Mouse (Mus musculus) cerebellum, adult 9-10 months (tissue): Measurements from ENCODE around the gene Topaz1.
"Not testable (repeated sequence)": the region's sequence is repeated elsewhere in the genome, so short reads cannot be mapped to it uniquely, and the experiment has no call there.

Experiments used
- DNase-seq: peaks from one replicate; pipeline ENCODE4 v3.0.0; 2022

Topaz1 gene

DNA sequence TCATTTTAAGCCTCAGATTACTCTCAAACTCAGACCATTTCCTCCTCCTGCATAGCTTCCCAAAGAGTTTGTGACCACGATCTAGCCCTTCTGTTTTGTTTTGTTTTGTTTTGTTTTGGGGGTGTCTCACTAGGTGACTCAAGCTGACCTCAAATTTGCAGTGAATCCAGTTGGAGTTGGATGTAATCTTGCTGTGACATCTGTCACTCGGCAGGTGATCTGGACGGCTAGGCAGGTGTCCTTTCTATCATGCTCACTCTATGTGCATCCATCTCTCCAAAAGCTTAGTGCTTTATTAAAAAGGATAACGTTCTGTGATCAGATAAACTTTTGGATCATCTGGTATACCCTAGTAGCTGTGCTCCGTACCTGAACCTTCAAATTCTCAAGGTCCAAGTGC, 65.2 kb downstream of the Topaz1 start:
- DNase-seq, result peak; percentile 66

DNA sequence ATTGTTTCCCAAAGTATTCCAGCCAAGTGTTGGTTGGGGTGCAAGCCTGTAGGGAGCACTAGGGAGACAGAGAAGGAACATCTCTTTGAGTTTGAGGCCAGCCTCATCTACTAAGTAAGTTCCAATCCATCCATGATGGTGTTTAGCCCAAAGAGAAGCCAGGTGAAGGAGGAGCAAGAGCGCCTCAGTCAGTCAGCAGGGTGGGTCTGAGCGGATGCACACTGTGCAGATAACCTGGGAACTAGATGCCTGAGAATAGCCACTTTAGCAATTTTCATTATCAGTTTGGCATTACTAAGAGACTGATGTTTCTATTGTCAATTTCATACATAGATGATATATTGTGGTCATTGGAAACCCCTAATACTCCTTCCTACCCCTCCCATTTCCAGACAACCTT, 67.6 kb downstream of the Topaz1 start:
- no peak for DNase-seq

DNA sequence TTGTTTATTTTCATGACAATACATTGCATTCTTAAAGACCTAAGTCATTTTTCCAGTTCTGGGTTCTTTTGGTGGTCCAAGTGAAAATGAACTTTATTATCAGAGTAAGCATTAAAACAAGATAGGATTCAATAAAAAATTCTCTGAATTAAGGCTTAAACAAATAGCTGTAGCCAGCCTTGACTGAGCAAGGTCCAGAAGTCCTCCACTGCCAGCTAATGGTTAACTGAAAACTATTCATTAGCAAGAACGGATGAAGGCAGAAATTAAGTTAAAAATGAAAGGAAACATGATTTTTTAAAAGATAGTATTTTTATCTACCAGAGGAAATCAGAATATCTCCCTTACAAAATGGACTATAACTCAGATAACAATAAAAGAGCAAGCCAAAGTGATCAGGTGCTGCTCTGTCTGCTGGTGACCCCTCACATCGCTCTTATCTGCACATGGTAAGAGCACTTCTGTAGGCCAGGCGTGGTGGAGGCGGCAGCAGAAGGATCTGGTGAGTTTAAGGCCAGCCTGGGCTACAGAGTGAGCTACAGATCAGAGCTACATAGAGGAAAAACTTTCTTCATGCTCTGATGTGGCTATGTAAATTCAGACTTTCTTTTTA, 68.2 kb downstream of the Topaz1 start:
- no peak for DNase-seq

DNA sequence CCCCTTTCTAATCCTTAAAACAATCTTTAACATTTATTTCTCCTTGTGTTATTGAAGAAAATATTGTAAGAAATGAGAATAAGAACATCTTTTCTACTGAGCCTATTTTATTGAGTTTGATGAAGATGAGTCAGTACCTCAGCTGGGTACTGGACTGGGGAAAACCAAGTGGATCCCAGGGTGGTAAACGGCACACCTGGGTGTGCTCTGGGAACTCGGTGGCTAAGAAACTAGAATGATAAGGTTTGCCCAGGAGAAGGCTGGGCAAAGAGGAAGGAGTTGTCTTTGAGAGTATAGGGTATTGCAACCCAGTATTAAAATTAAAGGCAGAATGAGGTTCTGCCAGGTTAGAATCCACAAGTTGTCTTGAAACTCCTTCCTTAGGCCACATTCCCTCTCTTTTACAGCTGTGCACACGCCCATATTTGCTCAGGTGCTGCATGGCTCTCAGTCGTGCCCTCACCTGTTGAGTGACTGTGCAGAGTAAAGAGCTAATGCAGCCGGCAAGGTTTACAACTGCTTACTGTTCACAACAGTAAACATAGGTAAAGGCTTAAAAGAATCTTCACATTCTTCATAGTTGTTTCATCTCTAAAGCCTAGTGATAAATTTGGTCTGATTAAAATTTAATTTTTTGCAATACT, 76.3 kb downstream of the Topaz1 start:
- DNase-seq, result no peak

DNA sequence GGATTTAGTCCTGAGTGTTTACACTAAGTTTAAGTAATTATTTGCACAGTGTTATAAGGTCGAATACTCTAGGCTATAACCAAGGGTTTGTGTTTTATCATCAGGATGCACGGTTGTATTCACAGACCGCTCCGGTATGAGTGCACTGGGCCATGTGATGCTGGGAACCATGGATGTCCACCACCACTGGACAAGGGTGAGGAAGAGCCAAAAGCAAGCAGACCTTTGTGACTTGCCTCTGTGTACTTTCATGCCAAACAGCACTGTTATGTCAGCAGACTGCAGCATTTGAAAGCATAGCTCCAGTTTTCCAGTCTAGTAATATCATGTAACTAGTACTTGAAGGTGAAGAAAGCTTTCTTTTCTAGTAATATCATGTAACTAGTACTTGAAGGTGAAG, 79.6 kb downstream of the Topaz1 start:
- no peak for DNase-seq

DNA sequence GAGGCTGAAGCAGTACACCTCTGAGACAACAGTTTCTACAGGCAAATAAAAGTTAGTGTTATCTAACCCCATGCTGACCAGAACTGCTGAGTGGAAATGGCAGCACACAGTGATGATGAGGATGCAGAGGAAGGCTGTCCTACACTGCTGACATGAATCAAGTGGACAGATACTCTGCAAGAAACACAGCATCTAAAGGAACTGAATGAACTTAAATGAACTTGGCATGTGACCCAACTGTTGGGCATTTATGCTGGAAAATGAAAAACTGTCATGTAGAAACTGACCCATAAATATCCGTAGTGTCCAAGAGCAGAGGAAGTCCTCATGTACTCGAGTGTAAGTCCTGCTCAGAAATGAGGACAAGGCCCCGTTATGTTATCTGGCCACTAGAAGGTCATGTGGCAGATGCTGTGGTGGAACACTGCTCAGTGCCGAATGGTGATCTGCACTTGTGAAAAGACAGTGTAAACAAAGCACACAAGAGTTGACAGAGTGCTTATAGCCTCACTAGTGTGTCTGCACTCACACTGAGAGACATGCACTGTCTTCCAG, 82.8 kb downstream of the Topaz1 start:
- no peak for DNase-seq

DNA sequence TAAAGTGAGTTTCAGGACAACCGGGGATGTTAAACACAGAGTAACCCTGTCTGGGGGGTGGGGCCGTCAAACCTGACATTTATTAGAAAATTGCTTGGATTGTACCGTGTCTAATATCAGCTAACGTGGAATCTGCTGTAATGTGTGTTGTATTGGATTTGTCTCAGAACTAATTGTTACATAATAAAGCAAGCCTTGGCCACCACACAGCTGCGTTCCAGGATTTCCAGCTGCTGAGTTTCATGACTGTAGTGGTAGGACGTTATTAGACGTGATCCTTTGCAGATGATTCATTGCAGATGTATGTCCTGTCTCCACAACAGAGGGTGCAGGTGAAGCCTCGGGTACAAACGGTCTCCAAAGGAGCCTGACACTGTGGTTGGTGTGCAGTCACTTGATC, 89.0 kb downstream of the Topaz1 start:
- no peak for DNase-seq

DNA sequence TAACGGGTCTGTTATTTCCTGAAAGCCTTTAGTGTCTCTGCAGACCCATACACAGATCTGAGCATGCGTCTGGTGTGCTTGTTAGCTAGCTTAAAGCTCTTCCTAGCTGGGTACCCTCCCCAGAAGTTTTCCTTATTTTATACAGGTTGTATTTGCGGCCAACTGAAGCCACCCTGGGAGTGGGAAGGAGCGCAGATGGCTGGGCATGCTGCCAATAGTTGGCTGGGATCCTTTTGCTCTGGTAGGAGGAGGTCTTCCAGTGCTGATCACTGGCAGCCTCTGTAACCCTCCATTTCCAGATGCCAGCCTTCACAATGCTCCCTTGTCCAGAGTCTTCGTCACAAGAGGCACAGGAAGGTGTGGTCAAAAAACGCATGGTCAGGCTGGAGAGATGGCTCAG, 89.6 kb downstream of the Topaz1 start:
- DNase-seq, result peak; percentile 63

DNA sequence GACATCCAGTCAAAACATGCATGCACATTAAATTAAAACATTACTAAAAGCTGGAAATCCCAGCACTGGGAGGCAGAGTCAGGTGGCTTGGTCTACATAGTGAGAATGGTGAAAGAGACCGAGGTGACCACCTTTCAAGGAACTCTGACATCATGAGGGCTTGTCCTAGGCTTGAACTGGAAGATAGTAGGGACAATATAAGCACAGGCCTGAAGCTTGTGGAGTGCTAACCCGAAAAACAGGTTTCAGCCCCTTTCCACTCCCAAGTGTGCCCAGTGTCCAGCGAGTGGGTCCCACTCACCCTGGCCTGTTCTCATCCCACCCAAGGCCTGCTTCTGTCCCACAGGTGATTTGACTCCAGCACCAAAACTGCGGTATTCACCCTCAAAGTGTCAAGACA, 90.1 kb downstream of the Topaz1 start:
- DNase-seq, result no peak

DNA sequence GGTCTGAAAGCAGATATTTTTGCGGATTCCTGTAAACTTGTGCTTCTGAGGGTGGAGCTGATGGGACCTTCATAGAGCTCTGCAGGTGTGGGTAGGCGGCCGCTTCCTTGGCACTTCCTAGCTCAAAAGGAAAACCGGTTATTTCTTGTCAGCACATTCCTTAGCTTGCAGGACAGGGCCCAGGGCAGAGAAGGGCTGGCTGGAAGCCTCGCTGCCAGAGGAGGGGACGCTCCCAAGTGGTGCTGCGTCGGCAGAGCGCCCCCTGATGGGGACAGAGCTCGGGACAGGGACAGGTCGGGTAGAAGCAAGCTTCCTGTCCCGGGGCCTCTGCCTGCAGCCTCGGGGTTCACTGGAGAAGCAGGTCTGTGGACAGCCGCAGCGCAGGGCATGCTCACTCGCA, 90.5 kb downstream of the Topaz1 start:
- DNase-seq, result no peak

DNA sequence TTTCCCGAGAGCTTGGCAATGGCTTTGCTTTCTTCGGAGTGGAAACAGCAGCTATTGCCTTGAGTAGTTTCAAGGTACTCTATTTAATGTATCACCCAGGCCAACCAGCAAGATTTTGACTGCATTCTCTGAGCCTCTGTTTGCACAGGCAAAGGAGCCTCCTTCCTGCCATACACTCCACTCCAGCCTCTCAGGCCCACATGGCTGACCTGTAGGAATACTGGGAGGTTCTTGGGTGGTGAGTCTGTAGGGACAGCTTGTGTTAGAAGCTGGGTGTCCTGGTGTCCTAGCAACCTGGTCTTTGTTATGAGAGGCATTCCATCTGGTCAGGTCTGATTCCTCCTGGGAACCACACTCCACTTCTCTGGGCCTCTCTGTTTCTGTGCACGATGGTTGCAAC, 96.6 kb downstream of the Topaz1 start, which contains the start of gene Gm35549:
Gene Gm35549 (minus strand): TSS at position 276 of the 400 bp plus-strand sequence.
- no peak for DNase-seq

DNA sequence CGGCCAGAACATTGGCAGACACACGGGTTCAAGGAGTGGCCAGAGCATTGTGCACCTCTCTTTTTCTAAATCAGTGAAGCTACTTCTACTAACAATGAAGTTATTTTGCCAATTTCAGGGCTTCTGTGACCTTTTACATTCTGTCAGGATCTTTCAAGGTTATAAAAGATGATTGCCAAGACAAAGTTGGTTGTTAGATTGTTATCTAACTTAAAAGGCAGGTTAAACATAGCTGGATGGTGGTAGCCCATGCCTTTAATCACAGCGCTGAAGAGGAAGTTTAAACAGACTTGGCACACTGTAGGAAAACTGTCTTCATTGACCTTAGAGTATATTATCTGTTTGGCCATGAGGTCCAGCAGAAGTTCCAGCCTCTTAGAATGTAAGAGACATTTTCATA, 98.5 kb downstream of the Topaz1 start:
- no peak for DNase-seq

DNA sequence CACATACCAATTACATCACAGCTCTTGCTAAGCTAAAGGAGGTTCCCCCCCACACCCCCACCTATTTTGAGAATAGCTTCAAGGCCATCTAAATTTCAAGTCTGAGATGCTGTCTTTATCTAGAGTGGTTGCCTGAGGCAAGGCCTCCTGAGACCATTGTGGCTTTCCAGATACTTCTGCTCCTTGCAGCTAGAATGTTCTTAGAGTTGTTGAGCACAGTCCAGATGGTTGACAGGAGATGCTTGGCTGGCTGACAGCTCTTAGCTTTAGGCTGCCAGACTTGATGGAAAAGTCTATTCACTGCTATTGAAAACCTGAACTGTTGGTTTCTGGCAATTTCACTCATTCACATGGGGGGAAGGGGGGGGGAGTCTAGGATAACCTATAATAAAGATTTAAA, 99.0 kb downstream of the Topaz1 start:
- DNase-seq, result peak; percentile 34

DNA sequence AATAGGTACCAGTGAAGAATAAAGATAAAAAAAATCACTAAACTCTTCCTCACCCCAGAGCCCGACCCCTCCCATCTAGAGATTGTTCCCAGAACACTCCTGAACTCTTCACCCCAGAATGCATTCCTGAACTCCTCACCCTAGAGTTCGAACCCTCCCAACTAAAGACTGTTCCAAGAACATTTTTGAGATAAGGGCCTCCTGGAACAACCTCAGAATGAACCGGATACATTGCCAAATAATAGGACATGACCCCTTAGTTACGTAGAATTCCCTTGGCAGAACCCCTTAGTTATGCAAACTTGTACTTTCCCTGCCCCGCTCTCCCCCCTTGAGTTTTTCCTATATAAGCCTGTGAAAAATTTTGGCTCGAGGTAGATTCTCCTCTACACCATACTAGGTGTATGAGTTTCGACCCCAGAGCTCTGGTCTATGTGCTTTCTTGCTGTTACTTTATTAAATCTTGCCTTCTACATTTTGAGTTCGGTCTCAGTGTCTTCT, 100.7 kb downstream of the Topaz1 start:
- DNase-seq, result not testable (repeated sequence)
